Mouse (Mus musculus): ENCODE data around the gene Erv3. TPM values are rescaled to one million over a fixed set of nuclear protein-coding genes. Genes with fewer than 3 reads are reported as not detected.
"Not testable (repeated sequence)": the region's sequence is repeated elsewhere in the genome, so short reads cannot be mapped to it uniquely, and the experiment has no call there.

Gene Erv3
- total RNA-seq, 2 experiments from 2014 or later: not detected

- no peak for ATAC-seq (replicated peaks; ENCODE audit: low FRiP score, low TSS enrichment, poor library complexity, severe bottlenecking)
Observed at GRCm38 (mm10) chr2:131868983-131869382, 9.4 kb upstream of the Erv3 start.

GRCm38 (mm10) chr2:131866676-131867075 lies 7.1 kb upstream of the Erv3 start:
- ATAC-seq (replicated peaks; ENCODE audit: low FRiP score, low TSS enrichment, poor library complexity, severe bottlenecking): no peak

GRCm38 (mm10) chr2:131864262-131864796 lies 4.8 kb upstream of the Erv3 start:
- peak; percentile 72 for ATAC-seq (replicated peaks; ENCODE audit: low FRiP score, low TSS enrichment, poor library complexity, severe bottlenecking)

DNA sequence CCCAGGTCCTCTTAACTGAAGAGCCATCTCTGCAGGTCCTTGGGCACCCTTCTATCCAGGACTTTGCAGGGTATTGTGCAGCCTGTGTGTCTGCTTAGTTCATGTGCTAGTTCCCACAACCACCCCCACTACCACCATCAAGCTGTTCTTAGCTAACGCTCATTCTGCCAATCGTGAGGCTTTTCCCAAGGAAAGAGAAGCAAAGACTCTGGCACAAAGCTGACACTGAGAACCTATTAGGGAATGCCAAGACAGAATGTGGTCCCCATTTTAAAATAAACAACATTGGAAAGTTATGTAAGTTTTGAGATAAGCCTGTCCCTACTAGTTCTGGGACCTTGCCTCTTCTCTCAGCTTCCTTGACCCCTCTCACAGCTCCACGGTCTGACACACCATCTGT lies 3.9 kb upstream of the Erv3 start:
- ATAC-seq (replicated peaks; ENCODE audit: low FRiP score, low TSS enrichment, poor library complexity, severe bottlenecking): no peak

- no peak for ATAC-seq (replicated peaks; ENCODE audit: low FRiP score, low TSS enrichment, poor library complexity, severe bottlenecking)
Observed at GRCm38 (mm10) chr2:131862617-131863275, 3.2 kb upstream of the Erv3 start.

- ATAC-seq (replicated peaks; ENCODE audit: low FRiP score, low TSS enrichment, poor library complexity, severe bottlenecking): no peak
Observed at GRCm38 (mm10) chr2:131857838-131858237, 1.7 kb downstream of the Erv3 start.

- ATAC-seq (replicated peaks; ENCODE audit: low FRiP score, low TSS enrichment, poor library complexity, severe bottlenecking): peak; percentile 51
Observed at GRCm38 (mm10) chr2:131853719-131854118, 5.8 kb downstream of the Erv3 start.

- no peak for ATAC-seq (replicated peaks; ENCODE audit: low FRiP score, low TSS enrichment, poor library complexity, severe bottlenecking)
Observed at GRCm38 (mm10) chr2:131851333-131852092, 8.0 kb downstream of the Erv3 start.

- no peak for ATAC-seq (replicated peaks; ENCODE audit: low FRiP score, low TSS enrichment, poor library complexity, severe bottlenecking)
Observed at GRCm38 (mm10) chr2:131850047-131850446, 9.5 kb downstream of the Erv3 start.

DNA sequence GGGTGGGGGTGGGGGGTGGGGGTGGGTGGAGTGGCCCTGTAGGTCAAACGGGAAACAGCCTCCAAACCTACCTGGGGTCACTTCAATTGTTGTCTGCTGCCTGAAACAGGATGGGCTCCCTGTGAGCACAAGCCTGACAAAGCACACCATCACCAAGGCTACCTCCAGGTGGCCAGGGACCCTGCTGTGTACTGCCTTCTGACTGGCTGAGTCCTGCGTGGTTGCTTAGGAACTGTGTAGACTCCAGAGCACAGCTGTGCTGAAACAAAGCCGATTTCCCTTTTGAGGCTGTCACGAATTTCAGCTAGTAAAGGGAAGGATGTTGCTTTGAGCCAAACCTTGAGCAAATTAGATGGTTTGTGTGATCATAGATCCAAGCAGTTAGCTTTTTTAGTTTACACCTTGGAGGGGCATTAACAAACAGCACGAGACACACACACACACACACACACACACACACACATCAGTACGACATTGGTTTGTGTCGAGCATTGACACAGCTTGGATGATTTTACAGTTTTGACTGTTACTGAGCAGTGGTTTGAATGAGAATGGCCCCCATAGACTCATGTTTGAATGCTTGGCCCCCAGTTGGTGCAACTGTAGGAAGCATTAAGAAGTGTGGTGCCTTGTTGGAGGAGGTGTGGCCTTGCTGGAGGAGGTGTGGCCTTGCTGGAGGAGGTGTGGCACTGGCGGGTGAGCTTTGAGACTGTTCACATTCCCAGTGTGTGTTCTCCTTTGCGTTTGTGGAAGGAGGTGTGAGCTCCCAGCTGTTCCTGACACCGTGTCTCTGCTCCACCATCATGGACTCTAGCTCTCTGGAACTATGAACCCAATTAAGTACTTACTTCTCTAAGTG lies 11.8 kb downstream of the Erv3 start:
- ATAC-seq (replicated peaks; ENCODE audit: low FRiP score, low TSS enrichment, poor library complexity, severe bottlenecking): peak; percentile 68

DNA sequence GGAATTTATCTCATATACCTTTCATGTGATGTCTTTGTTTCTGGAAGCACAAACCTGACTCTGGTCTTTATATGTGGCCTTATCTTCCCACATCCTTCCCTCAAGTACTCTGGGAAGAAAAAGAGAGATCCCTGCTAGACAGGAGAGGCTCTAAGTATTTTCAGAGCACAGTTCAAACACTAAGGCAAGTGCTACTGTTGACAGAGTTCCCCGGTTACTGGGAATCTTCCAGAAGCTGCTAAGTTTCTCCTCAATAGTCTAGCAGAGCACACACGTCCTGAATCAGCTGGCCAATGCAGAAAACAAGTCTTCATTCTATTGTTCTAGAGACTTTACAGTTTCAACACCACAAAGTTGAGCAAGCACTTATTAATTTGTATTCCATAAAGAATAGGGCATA lies 12.7 kb downstream of the Erv3 start:
- no peak for ATAC-seq (replicated peaks; ENCODE audit: low FRiP score, low TSS enrichment, poor library complexity, severe bottlenecking)

- no peak for ATAC-seq (replicated peaks; ENCODE audit: low FRiP score, low TSS enrichment, poor library complexity, severe bottlenecking)
Observed at GRCm38 (mm10) chr2:131846132-131846710, 13.3 kb downstream of the Erv3 start.

DNA sequence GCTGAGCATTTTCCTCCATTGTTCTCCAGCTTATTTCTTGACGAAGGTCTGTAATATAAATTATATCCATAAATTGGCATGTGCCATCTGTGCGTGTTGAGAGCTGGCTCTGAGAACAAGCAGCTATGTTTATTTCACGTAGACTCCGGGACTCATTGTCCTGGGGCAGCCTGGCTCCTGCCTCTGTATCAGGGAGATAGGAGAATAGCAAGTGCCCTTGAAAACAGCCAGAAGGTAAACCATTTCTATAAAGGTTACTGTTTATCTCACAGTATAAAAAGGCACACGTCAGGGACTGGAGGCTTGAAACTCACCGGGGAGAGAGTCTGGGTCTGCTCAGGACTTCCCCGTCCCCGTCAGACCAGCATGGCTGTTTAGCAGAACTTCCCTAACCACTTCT lies 13.9 kb downstream of the Erv3 start:
- no peak for ATAC-seq (replicated peaks; ENCODE audit: low FRiP score, low TSS enrichment, poor library complexity, severe bottlenecking)

DNA sequence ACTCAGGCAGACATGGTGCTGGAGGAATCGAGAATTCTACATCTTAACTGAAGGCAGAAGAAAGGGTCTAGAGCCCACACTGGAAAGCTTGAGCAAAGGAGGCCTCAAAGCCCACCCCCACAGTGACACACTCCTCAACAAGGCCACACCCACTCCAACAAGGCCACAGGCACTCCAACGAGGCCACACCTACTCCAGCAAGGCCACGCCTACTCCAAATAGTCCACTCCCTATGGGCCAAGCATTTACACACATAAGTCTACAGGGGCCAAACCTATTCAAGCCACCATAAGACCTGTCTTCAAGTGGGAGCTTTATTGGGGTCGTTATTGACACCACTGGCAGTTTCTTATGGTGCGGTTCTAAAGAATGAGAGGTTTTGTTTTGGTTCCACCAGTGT lies 17.0 kb downstream of the Erv3 start:
- ATAC-seq (replicated peaks; ENCODE audit: low FRiP score, low TSS enrichment, poor library complexity, severe bottlenecking): no peak; the same call in 1 of the 2 replicates

- no peak for ATAC-seq (replicated peaks; ENCODE audit: low FRiP score, low TSS enrichment, poor library complexity, severe bottlenecking)
Observed at GRCm38 (mm10) chr2:131841321-131841693, 18.2 kb downstream of the Erv3 start.

DNA sequence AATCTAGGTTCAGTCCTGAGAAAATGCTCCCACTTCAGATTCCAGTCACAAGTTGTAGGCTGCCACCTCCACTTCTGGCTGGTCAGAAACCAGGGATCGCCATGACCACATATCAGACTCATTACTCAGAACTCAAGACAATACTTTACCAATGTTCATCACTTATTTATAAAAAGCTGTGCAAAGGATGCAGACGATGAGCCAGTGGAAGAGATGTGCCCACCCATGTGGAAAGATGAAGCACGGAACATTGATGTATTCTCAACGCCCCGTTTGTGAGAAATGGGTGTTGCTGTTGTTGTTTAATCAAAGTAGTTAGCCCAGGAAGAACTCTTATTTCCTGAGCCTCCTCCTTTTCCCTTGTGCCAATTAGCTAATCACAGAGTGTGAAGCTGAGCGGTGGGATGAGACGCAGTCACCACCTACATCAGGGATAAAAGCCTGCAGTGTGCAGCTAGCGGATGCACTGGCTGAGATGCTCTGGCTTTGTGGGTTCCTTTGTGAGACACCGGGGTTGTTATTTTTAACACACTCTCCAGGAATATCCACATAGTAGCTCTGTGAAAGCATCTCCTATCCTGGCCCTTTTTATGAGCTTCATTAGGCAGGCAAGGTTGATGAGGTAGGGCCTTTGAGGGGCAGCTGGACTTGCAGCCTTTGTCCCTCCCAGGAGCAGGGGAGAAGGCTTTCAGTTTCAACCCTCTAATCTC lies 18.8 kb downstream of the Erv3 start:
- ATAC-seq (replicated peaks; ENCODE audit: low FRiP score, low TSS enrichment, poor library complexity, severe bottlenecking): no peak

DNA sequence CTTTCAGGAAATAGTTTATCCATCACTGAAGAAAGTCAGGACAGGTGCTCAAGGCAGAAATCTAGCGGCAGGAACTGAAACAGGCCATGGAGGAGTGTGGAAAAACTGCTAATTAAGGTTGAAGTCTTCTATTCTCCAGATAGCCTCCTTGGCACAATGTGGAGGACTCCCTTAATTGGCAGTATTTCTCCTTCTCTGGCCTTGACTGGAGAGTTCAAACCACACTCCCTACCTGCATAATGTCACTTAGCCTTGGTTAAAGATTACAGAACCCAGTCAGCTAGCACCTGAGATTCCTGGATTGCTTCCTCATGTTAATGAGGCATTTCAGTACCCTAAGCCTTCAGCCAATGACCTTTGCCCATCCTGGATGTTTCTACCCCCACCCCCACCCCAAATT lies 25.3 kb downstream of the Erv3 start:
- no peak for ATAC-seq (replicated peaks; ENCODE audit: low FRiP score, low TSS enrichment, poor library complexity, severe bottlenecking)

DNA sequence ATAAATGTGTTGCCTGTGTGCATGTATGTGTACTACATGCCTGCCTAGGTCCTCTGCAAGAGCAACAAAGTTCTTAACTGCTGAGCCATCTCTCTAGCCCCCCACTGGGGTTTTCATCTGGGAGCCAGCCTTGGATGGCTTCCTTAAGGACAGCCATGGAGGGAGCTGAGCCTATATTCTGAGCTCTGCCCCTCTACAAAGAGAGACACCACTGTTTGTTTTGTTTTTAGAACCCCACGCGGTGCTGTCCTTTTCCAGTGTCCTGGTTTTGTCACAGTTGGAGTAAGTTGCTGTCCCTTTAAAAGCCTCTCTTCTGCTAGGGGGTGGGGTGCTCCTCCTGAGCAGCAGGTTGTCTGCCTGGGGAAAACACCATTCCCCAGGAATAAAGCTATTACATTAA lies 27.7 kb downstream of the Erv3 start:
- ATAC-seq (replicated peaks; ENCODE audit: low FRiP score, low TSS enrichment, poor library complexity, severe bottlenecking): no peak

DNA sequence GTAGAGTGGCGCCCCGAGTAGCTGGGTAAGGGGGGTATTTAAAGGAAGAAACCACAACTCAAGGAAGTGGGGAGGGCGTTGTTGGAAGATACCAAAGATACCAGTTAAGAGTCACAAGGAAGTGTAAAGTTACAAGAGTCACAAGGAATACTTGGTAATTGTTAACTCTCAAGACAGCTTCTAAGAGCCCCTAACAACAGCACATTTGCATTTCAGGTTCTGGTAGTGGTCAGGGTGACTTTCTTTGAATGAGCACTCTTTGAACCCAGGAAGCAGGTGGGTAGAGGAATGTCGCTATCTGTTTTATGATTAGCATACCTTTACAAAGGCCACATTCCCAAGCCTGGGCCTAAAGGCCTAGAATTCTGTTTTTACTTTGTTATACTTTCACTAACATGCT lies 28.6 kb downstream of the Erv3 start:
- ATAC-seq (replicated peaks; ENCODE audit: low FRiP score, low TSS enrichment, poor library complexity, severe bottlenecking): not testable (repeated sequence)

All from megakaryocyte-erythroid progenitor cell, adult 5-6 weeks (primary cell).